Mouse (Mus musculus) ES-Bruce4 (cell line): ENCODE results near the gene Ntng2. TPM values are rescaled to one million over a fixed set of nuclear protein-coding genes. Genes with fewer than 3 reads are reported as not detected.
A peak's percentile ranks its signal among the peaks of the same experiment; 100 is the strongest.

Source experiments
- H3K27ac ChIP-seq: 2 replicates; pipeline ENCODE4 v1.5.1; 2012; ENCODE audit warnings: low read length, inconsistent platforms; ENCODE audit not compliant: insufficient read depth
- H3K27me3 ChIP-seq: 2 replicates; pipeline ENCODE4 v1.6.1; 2012; ENCODE audit warnings: mild to moderate bottlenecking, low read length, inconsistent platforms; ENCODE audit not compliant: control insufficient read depth, poor library complexity, insufficient read depth, severe bottlenecking
- H3K36me3 ChIP-seq: 2 replicates; pipeline ENCODE4 v1.6.1; 2012; ENCODE audit warnings: inconsistent platforms, mild to moderate bottlenecking, low read length, moderate library complexity; ENCODE audit not compliant: control insufficient read depth, poor library complexity, insufficient read depth, severe bottlenecking
- H3K4me1 ChIP-seq: one replicate; pipeline ENCODE4 v1.8.1; 2011; ENCODE audit warnings: low read length; ENCODE audit not compliant: control insufficient read depth, insufficient read depth
- H3K4me3 ChIP-seq: 2 replicates; pipeline ENCODE4 v1.5.1; 2011; ENCODE audit warnings: low read depth, mild to moderate bottlenecking, low read length
- H3K9ac ChIP-seq: 2 replicates; pipeline ENCODE4 v1.6.1; 2012; ENCODE audit warnings: low read depth, mild to moderate bottlenecking, inconsistent platforms; ENCODE audit not compliant: poor library complexity, severe bottlenecking
- H3K9me3 ChIP-seq: replicated peaks from 2 replicates; pipeline ENCODE4 v1.6.1; 2012; ENCODE audit warnings: mild to moderate bottlenecking, low read length, inconsistent platforms; ENCODE audit not compliant: control insufficient read depth, poor library complexity, insufficient read depth, severe bottlenecking
- CTCF ChIP-seq: IDR thresholded peaks from one replicate; pipeline ENCODE4 v1.8.1; 2011; ENCODE audit warnings: low read depth, low read length
- EP300 ChIP-seq: IDR thresholded peaks from 2 replicates; pipeline ENCODE4 v1.6.1; 2011; ENCODE audit warnings: low read depth, low read length; ENCODE audit not compliant: insufficient read depth
- POLR2A ChIP-seq: IDR thresholded peaks from one replicate; pipeline ENCODE4 v1.8.1; 2011; ENCODE audit warnings: low read length; ENCODE audit not compliant: insufficient read depth
- polyA plus RNA-seq: library from polyadenylated mRNA; stranded (reverse); fragments of >200 nt; gene quantifications from 2 replicates; pipeline ENCODE4 v1.2.4, GENCODE M21; 2011; ENCODE audit warnings: low read depth; ENCODE audit not compliant: missing spikeins, insufficient read depth, insufficient read length

Gene Ntng2
- polyA plus RNA-seq, 1 experiment = 0.30 TPM

GRCm38 (mm10) chr2:29246275-29246674 lies 6.5 kb downstream of the Ntng2 start:
- H3K36me3 ChIP-seq = no peaks in the 10 kb centered on the region
- TF ChIP-seq CTCF (no peak), POLR2A (no peak), EP300 (no peak)
- peaks cover 13% of the 10 kb centered on the region for H3K27me3 ChIP-seq

DNA sequence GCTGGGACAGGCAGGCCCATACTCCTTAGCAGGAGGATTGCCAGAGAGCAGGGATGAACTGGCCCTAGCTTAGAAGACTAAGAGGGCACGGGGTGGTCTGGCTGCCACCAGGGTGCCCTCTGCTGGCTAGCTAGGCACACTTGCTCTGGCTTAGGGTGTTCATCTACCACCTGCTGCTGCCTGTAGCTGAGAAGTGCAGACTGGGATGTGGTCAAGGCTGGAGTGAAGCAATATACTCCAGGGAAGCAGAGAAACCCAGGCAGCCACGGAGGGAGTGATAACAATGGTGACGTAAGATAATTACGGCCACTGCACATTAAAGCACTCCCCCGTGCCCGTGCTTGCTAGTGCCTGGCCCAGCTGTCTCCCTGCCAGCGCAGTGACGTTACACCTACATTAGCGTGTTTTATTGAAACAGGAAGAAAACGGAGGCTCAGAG lies 7.4 kb downstream of the Ntng2 start:
- H3K9ac ChIP-seq = no peak overlapping the region
- no peaks in the 10 kb centered on the region for H3K4me1 ChIP-seq
- H3K27ac ChIP-seq = no peak overlapping the region
- H3K9me3 ChIP-seq = no peaks in the 10 kb centered on the region
- H3K4me3 ChIP-seq = no peak overlapping the region
- H3K27me3 ChIP-seq = peaks cover 3% of the 10 kb centered on the region
- no peaks in the 10 kb centered on the region for H3K36me3 ChIP-seq
- TF ChIP-seq CTCF (peak; percentile 79), EP300 (0 out of 2 replicates have a peak, but pooled peaks have one; percentile 0), POLR2A (no peak)

More at GRCm38 (mm10) chr2:29246275-29246674, 6.5 kb downstream of the Ntng2 start:
- Histone ChIP-seq H3K4me1 (no peaks in the 10 kb centered on the region), H3K9me3 (no peaks in the 10 kb centered on the region), H3K9ac (no peak overlapping the region), H3K4me3 (no peak overlapping the region), H3K27ac (no peak overlapping the region)

GRCm38 (mm10) chr2:29239329-29239728 lies 13.5 kb downstream of the Ntng2 start:
- H3K4me1 ChIP-seq = no peaks in the 10 kb centered on the region
- TF ChIP-seq POLR2A = no peak
- TF ChIP-seq CTCF = no peak
- TF ChIP-seq EP300 = no peak
- H3K27ac ChIP-seq = no peak overlapping the region
- H3K36me3 ChIP-seq = no peaks in the 10 kb centered on the region
- H3K9me3 ChIP-seq = no peaks in the 10 kb centered on the region
- H3K4me3 ChIP-seq = no peak overlapping the region
- H3K27me3 ChIP-seq = no peaks in the 10 kb centered on the region
- no peak overlapping the region for H3K9ac ChIP-seq

DNA sequence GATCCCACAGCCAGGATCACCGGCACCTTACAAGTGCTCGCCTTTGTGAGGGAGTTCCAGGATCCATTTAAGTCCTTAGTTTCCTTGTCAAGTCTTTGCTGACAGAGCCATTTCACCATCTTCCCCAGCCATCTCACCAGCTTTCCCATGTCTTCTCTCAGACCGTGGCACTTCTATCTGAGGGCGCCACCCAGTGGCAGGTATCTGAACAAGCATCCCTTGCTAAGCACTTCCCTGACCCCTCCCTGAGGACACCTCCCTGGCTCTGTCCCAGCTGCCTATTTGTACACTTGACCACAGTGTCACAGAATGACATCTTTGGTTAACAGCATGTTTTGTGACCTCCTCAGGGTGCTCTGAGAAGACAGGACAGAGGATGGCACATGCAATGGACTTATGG lies 15.2 kb downstream of the Ntng2 start:
- TF ChIP-seq CTCF = peak; percentile 93
- no peak for TF ChIP-seq POLR2A
- H3K9me3 ChIP-seq = no peaks in the 10 kb centered on the region
- H3K4me3 ChIP-seq = no peak overlapping the region
- H3K27me3 ChIP-seq = no peaks in the 10 kb centered on the region
- H3K36me3 ChIP-seq = no peaks in the 10 kb centered on the region
- H3K4me1 ChIP-seq = no peaks in the 10 kb centered on the region
- H3K9ac ChIP-seq = no peak overlapping the region
- no peak overlapping the region for H3K27ac ChIP-seq

DNA sequence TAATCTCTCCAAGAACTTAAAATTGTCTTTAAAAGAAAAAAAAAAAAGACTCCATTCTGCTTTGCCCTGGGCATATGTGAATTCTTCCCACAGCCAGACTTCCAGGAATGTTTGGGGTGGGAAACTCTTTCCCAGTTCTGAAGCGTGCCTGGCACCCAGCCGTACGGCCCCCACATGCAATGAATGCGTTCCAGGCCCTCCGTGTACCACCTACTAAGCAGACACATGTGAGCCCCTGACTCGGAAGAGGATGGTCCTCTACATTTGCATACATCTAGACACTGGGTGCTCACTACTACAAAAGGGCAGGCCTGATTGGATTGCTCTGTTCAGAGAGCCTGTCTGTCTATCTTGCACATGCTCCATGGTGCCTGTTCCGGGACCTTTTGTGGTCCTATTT lies 17.0 kb downstream of the Ntng2 start:
- Histone ChIP-seq H3K9me3 (no peaks in the 10 kb centered on the region), H3K4me3 (no peak overlapping the region), H3K36me3 (no peaks in the 10 kb centered on the region)

GRCm38 (mm10) chr2:29235026-29235425 lies 17.8 kb downstream of the Ntng2 start:
- H3K36me3 ChIP-seq = no peaks in the 10 kb centered on the region
- H3K9ac ChIP-seq = no peak overlapping the region
- TF ChIP-seq CTCF (no peak), POLR2A (no peak), EP300 (no peak)
- H3K4me1 ChIP-seq = no peaks in the 10 kb centered on the region
- H3K27ac ChIP-seq = no peak overlapping the region
- no peaks in the 10 kb centered on the region for H3K9me3 ChIP-seq
- H3K27me3 ChIP-seq = no peaks in the 10 kb centered on the region
- no peak overlapping the region for H3K4me3 ChIP-seq

More for the DNA sequence above, 17.0 kb downstream of the Ntng2 start:
- no peaks in the 10 kb centered on the region for H3K4me1 ChIP-seq
- H3K27me3 ChIP-seq = no peaks in the 10 kb centered on the region
- no peak for TF ChIP-seq CTCF
- no peak for TF ChIP-seq EP300
- no peak for TF ChIP-seq POLR2A
- H3K9ac ChIP-seq = no peak overlapping the region
- H3K27ac ChIP-seq = no peak overlapping the region
